In genomic region chr3:61687933-61688705, GRCm38 (mm10) we compare ENCODE assay signal across 19 mouse cellular contexts.
DNase-seq lines count a peak whose midpoint lies in the region; ATAC-seq and TF ChIP-seq lines count a peak whose summit lies in the region.
"Had no signal": no experiment of that assay in that cellular context is flagged by ENCODE, and none has a peak within 500 bp of the region (broad histone marks: within the 10 kb centered on the region; RNA-seq: fewer than 3 reads in every experiment).

No protein-coding gene starts in this region.

- ATAC-seq in hindbrain, embryonic 14.5 days (ENCODE audit: low FRiP score): no peak
- ATAC-seq in lung, embryonic 14.5 days (ENCODE audit: insufficient read depth): peak; percentile 89
- ATAC-seq: forebrain, embryonic 16.5 days had no signal

- no peak overlapping the region for H3K9ac ChIP-seq in hindbrain, embryonic 14.5 days
- no peak overlapping the region for H3K9ac ChIP-seq in lung, embryonic 14.5 days
- H3K9ac ChIP-seq: limb, embryonic 12.5 days; midbrain, embryonic 12.5 days; neural tube, embryonic 13.5 days had no signal

- no peaks in the 10 kb centered on the region for H3K4me1 ChIP-seq in hindbrain, embryonic 14.5 days (replicated peaks; ENCODE audit: control insufficient read depth, insufficient read depth, low read length)
- no peaks in the 10 kb centered on the region for H3K4me1 ChIP-seq in hindbrain, embryonic 10.5 days (replicated peaks)
- H3K4me1 ChIP-seq in lung, embryonic 14.5 days (ENCODE audit: insufficient read depth): no peaks in the 10 kb centered on the region
- H3K4me1 ChIP-seq: limb, embryonic 12.5 days; midbrain, embryonic 12.5 days; neural tube, embryonic 13.5 days had no signal

- no peaks in the 10 kb centered on the region for H3K27me3 ChIP-seq in hindbrain, embryonic 14.5 days (ENCODE audit: control insufficient read depth, insufficient read depth, low read length)
- no peaks in the 10 kb centered on the region for H3K27me3 ChIP-seq in hindbrain, embryonic 10.5 days (ENCODE audit: insufficient read depth, poor library complexity, severe bottlenecking)
- H3K27me3 ChIP-seq in lung, embryonic 14.5 days (ENCODE audit: insufficient read depth, low read length): no peaks in the 10 kb centered on the region
- H3K27me3 ChIP-seq: CH12.LX; limb, embryonic 12.5 days; midbrain, embryonic 12.5 days; neural tube, embryonic 13.5 days had no signal

- H3K36me3 ChIP-seq in hindbrain, embryonic 14.5 days (replicated peaks; ENCODE audit: control insufficient read depth, insufficient read depth): no peaks in the 10 kb centered on the region
- H3K36me3 ChIP-seq in hindbrain, embryonic 10.5 days: no peaks in the 10 kb centered on the region
- H3K36me3 ChIP-seq in lung, embryonic 14.5 days (ENCODE audit: insufficient read depth): no peaks in the 10 kb centered on the region
- H3K36me3 ChIP-seq: limb, embryonic 12.5 days; midbrain, embryonic 12.5 days; neural tube, embryonic 13.5 days had no signal

- peak; percentile 31 for DNase-seq in hindbrain, embryonic 14.5 days (ENCODE audit: low spot score)
- no peak for DNase-seq in hindbrain, embryonic 10.5 days (ENCODE audit: low spot score)
- peak; percentile 91 for DNase-seq in lung, embryonic 14.5 days
- DNase-seq in lung, postnatal 10 days: no peak
- peak; percentile 44 for DNase-seq in A20 (ENCODE audit: low read depth, low spot score)
- peak; percentile 20 for DNase-seq in brain, adult 2 months (ENCODE audit: low read depth, low spot score)
- no peak for DNase-seq in layer of hippocampus, postnatal 36 days
- DNase-seq in spleen, postnatal 4 days (ENCODE audit: low spot score in 2 of 2): no peak
- DNase-seq: cerebellum, adult 18-20 months; gastrocnemius, postnatal 25 days; kidney, postnatal 14 days; lung, adult 18-20 months; thymus, postnatal 25 days had no signal

- no peak overlapping the region for H3K4me3 ChIP-seq in hindbrain, embryonic 14.5 days (replicated peaks; ENCODE audit: low read length)
- no peak overlapping the region for H3K4me3 ChIP-seq in hindbrain, embryonic 10.5 days
- no peak overlapping the region for H3K4me3 ChIP-seq in lung, embryonic 14.5 days (ENCODE audit: low read depth, low read length)
- H3K4me3 ChIP-seq: limb, embryonic 12.5 days; midbrain, embryonic 12.5 days; neural tube, embryonic 13.5 days had no signal

- H3K9me3 ChIP-seq in hindbrain, embryonic 14.5 days (ENCODE audit: control insufficient read depth, low read length): no peaks in the 10 kb centered on the region
- no peaks in the 10 kb centered on the region for H3K9me3 ChIP-seq in hindbrain, embryonic 10.5 days
- no peaks in the 10 kb centered on the region for H3K9me3 ChIP-seq in lung, embryonic 14.5 days (ENCODE audit: low read depth, low read length)
- H3K9me3 ChIP-seq: limb, embryonic 12.5 days; midbrain, embryonic 12.5 days; neural tube, embryonic 13.5 days had no signal

- no peak overlapping the region for H3K27ac ChIP-seq in hindbrain, embryonic 14.5 days
- H3K27ac ChIP-seq in hindbrain, embryonic 10.5 days: no peak overlapping the region
- H3K27ac ChIP-seq in lung, embryonic 14.5 days (ENCODE audit: low read depth): no peak overlapping the region
- H3K27ac ChIP-seq: limb, embryonic 12.5 days; midbrain, embryonic 12.5 days; neural tube, embryonic 13.5 days; stomach, postnatal 0 days had no signal

- no peak overlapping the region for H3K4me2 ChIP-seq in hindbrain, embryonic 14.5 days (replicated peaks)
- H3K4me2 ChIP-seq in lung, embryonic 14.5 days: no peak overlapping the region
- H3K4me2 ChIP-seq: limb, embryonic 12.5 days; midbrain, embryonic 12.5 days; neural tube, embryonic 13.5 days had no signal

- WGBS in hindbrain, embryonic 14.5 days: 75% methylated on average over 4 of the region's 4 CpGs
- WGBS in hindbrain, embryonic 10.5 days: 81% methylated on average over 4 of the region's 4 CpGs
- WGBS in lung, embryonic 14.5 days: 50% methylated on average over 4 of the region's 4 CpGs

- no peak for TF ChIP-seq CTCF in lung, embryonic 14.5 days (IDR thresholded peaks at IDR 0.05; ENCODE audit: low read depth)

Comparison
In these comparisons a context has a peak if more than half of its experiments do, and no peak if none do; other contexts are left out.
1. DNase-seq: peak in hindbrain, embryonic 14.5 days (single experiment), lung, embryonic 14.5 days (single experiment), A20 (single experiment) and brain, adult 2 months (single experiment); none in hindbrain, embryonic 10.5 days (single experiment), lung, postnatal 10 days (single experiment), layer of hippocampus, postnatal 36 days (0 of 2) and spleen, postnatal 4 days (0 of 2).